Mouse (Mus musculus) liver, embryonic 11.5 days (tissue): ENCODE measurements around the gene Yaf2. TPM values are rescaled to one million over a fixed set of nuclear protein-coding genes. Genes with fewer than 3 reads are reported as not detected.
A peak's percentile ranks its signal among the peaks of the same experiment; 100 is the strongest.

Experiments used
- ATAC-seq: fragments of 200-750 bp; cut with Nextera tagmentation; replicated peaks from 2 replicates; pipeline ENCODE4 v1.8.0; 2017; ENCODE audit warnings: moderate number of reproducible peaks, mild to moderate bottlenecking, moderate TSS enrichment, moderate library complexity; ENCODE audit not compliant: low FRiP score
- DNase-seq: peaks from one replicate; pipeline ENCODE4 v3.0.0-alpha.2; 2017; ENCODE audit warnings: low spot score
- H3K27ac ChIP-seq: fragments of 300-500 bp; sonication (generic); 2 replicates; pipeline ENCODE4 v1.5.1; 2014; ENCODE audit warnings: mild to moderate bottlenecking, low read depth, low read length, control low read depth
- H3K27me3 ChIP-seq: fragments of 300-500 bp; sonication (generic); replicated peaks from 2 replicates; pipeline ENCODE4 v1.6.1; 2014; ENCODE audit warnings: low read length, mixed read lengths; ENCODE audit not compliant: control insufficient read depth, insufficient read depth
- H3K36me3 ChIP-seq: fragments of 300-500 bp; sonication (generic); 2 replicates; pipeline ENCODE4 v1.6.1; 2014; ENCODE audit warnings: mild to moderate bottlenecking, low read length, moderate library complexity, mixed read lengths; ENCODE audit not compliant: control insufficient read depth, insufficient read depth
- H3K4me1 ChIP-seq: fragments of 300-500 bp; sonication (generic); replicated peaks from 2 replicates; pipeline ENCODE4 v1.6.1; 2014; ENCODE audit warnings: low read length, mixed read lengths; ENCODE audit not compliant: control insufficient read depth, insufficient read depth
- H3K4me2 ChIP-seq: fragments of 300-500 bp; sonication (generic); 2 replicates; pipeline ENCODE4 v1.6.1; 2014; ENCODE audit warnings: mild to moderate bottlenecking, control low read depth, moderate library complexity
- H3K4me3 ChIP-seq: fragments of 300-500 bp; sonication (generic); 2 replicates; pipeline ENCODE4 v1.5.1; 2014; ENCODE audit warnings: low read depth, low read length, control low read depth
- H3K9ac ChIP-seq: fragments of 300-500 bp; sonication (generic); 2 replicates; pipeline ENCODE4 v1.6.1; 2014; ENCODE audit warnings: low read depth, low read length, control low read depth
- H3K9me3 ChIP-seq: fragments of 300-500 bp; sonication (generic); 2 replicates; pipeline ENCODE4 v1.6.1; 2016; ENCODE audit warnings: low read length, inconsistent platforms, mixed read lengths; ENCODE audit not compliant: control insufficient read depth
- WGBS: fragments of 180-500 bp; shearing (Covaris S2); extraction: QIAGEN DNeasy Blood & Tissue Kit; methylation state at CpG from one replicate; pipeline ENCODE4 v1.1.7; 2014; 5-methylcytosine and 5-hydroxymethylcytosine counted together
- polyA plus RNA-seq: library from polyadenylated mRNA; unstranded; fragments of >200 nt; fragmentation: Nextera tagmentation; extraction: Ambion mirVana; gene quantifications from 2 replicates; pipeline ENCODE4 v1.2.1, GENCODE M21; 2014

Yaf2 gene
- polyA plus RNA-seq, 1 experiment from 2014 or later, result 75.1 TPM

DNA sequence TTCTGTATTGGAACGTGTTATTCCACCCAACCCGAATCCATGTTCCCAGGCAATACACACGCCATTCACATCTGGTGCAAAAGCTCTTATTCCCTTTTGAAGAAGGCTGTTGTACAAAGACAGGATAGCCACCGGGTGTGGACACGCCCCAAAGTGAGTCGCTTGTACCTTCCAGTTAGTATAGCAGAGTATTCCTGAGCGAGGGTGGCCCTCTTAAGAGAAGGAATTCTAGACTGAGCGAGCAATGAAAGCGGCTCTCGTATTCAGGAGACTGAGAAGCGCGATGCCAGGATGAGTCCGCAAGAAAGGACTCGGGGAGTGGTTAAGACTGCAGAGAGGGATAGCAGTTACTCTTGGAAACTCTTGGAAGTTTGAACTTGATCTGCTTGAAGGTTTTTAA lies 60.5 kb downstream of the Yaf2 start:
- Histone ChIP-seq H3K4me1 (peaks cover 18% of the 10 kb centered on the region), H3K27me3 (no peaks in the 10 kb centered on the region), H3K27ac (peak overlapping the region; percentile 70; the same call in 1 of the 2 replicates), H3K4me3 (peak overlapping the region; percentile 84), H3K9me3 (no peaks in the 10 kb centered on the region), H3K4me2 (peak overlapping the region; percentile 80), H3K9ac (peak overlapping the region; percentile 71), H3K36me3 (no peaks in the 10 kb centered on the region)
- ATAC-seq (no peak), DNase-seq (no peak)
- WGBS, result 8% methylated on average over 14 of the region's 14 CpGs

DNA sequence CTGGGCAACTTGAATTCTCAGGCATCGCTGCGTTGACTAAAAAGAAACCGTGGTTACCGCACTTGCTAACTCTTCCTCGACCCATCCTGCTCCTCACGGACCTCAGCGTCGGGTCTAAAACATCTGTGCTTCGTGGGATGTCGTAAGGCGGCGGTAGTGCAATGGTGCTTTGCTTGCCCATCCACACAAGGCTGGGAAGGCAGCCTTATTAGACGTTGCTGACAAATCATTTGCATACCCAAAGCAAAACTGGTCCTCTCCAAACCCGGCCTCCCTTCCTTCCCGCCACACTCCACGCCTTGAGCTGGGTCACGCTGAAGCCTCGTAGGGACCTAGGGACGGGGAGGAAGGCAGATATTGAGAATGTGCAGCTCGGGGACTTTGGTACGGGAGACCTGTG lies 61.1 kb downstream of the Yaf2 start:
- under 1% methylated on average over 21 of the region's 21 CpGs for WGBS
- ATAC-seq (peak; percentile 55), DNase-seq (no peak)
- peak overlapping the region; percentile 71 for H3K9ac ChIP-seq
- peak overlapping the region; percentile 84 for H3K4me3 ChIP-seq
- H3K27me3 ChIP-seq, result no peaks in the 10 kb centered on the region
- H3K36me3 ChIP-seq, result no peaks in the 10 kb centered on the region
- H3K27ac ChIP-seq, result peak overlapping the region; percentile 70
- peak overlapping the region; percentile 80 for H3K4me2 ChIP-seq
- H3K9me3 ChIP-seq, result no peaks in the 10 kb centered on the region
- H3K4me1 ChIP-seq, result peaks cover 20% of the 10 kb centered on the region

DNA sequence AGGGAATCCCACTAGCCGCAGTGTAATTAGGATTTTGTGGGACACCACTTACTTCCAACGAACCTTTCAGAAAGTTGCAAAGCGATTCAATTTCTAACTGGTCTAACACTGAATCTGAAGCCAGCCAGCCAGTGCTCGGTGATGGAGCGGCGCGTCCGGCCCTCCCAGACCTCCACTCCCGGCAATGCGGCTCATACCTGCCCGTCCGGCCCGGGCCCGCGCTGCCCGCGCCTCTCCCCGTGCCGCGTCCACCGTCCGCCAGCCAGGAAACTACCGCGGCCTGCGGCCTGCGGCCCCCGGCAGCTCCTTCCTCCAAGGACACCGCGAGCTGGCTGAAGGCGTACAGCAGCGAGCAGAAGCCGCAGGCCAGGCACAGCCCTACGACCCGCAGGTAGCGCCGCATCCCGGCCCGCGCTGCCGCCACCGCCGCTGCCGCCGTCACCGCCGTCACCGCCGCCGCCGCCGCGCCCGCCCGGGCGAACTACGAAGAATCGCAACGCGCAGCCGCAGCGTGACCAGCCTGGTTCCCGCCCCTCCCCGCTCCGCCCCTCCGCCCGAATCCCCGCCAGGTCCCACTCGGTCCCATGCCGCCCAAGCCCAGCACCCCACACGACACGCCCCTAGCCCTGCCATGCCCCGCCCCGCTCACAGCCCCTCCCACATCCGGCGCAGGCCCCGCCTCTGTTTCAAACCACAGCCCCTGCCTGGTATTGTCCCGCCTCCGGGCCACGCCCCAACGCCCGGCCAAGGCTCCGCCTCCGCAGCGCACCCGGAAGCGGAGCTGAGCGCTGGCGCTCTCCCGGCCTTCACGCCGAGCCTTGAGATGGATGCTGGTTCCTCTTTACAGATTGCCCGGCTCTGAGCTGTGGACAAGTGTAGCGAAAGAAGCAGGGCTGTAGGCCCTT lies 61.8 kb downstream of the Yaf2 start, which contains the start of gene Gxylt1:
Gene Gxylt1, minus strand, starts transcription at position 501 of the 905 bp plus-strand sequence.
- Histone ChIP-seq H3K9me3 (no peaks in the 10 kb centered on the region), H3K4me2 (peak within 1 kb of the TSS; percentile 86), H3K27me3 (no peaks in the 10 kb centered on the region), H3K36me3 (no peaks in the 10 kb centered on the region), H3K27ac (peak within 1 kb of the TSS; percentile 82), H3K4me3 (peak within 1 kb of the TSS; percentile 84), H3K9ac (peak within 1 kb of the TSS; percentile 82), H3K4me1 (peaks cover 24% of the 10 kb centered on the region)
- WGBS, result under 1% methylated on average over 89 of the region's 93 CpGs
- ATAC-seq, result peak; percentile 97
- DNase-seq, result peak; percentile 100

DNA sequence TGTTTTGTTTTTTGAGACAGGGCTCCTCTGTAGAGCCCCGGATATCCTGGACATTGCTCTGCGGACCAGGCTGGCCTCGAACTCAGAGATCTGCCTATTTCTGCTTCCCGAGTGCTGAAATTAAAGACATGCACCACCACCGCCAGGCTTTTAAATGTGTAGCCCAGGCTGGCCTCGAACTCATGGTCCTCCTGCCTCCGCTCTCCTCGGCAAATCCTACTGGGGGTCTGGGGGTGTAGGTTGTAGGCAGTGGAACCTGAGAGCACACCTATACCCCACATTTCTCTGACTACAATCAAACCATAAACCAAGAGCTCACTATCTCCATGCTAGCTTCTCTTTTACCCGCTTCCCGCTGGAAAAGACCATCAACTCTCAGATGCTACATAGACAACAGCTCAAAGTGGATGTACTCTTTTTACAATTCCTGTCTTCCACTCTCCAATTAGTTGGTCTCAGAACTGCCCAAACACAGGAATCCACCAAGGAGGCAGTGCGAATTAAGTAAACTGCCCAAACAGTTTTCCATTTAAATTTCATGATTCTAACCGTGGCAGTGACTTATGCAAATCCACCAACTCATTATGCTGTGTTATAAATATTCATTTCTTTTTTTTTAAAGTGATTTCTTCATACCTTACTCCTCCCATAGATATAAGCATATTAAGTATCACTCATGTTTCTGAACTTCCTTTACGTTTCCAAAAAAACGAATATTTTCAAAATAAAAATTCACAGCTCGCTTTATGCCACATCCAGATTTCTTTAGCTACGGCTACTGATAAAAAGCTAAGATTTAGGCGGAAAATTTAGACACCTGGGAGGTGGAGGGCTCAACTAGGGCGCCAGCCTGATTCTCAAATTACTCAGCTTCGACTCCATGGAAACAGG lies 62.7 kb downstream of the Yaf2 start:
- 40% methylated on average over 19 of the region's 19 CpGs for WGBS
- peak overlapping the region; percentile 82 for H3K9ac ChIP-seq
- no peaks in the 10 kb centered on the region for H3K27me3 ChIP-seq
- peak overlapping the region; percentile 82; the same call in 1 of the 2 replicates for H3K27ac ChIP-seq
- peak overlapping the region; percentile 84 for H3K4me3 ChIP-seq
- DNase-seq, result no peak
- H3K9me3 ChIP-seq, result no peaks in the 10 kb centered on the region
- no peak for ATAC-seq
- H3K4me1 ChIP-seq, result peaks cover 24% of the 10 kb centered on the region
- peak overlapping the region; percentile 86 for H3K4me2 ChIP-seq
- no peaks in the 10 kb centered on the region for H3K36me3 ChIP-seq

DNA sequence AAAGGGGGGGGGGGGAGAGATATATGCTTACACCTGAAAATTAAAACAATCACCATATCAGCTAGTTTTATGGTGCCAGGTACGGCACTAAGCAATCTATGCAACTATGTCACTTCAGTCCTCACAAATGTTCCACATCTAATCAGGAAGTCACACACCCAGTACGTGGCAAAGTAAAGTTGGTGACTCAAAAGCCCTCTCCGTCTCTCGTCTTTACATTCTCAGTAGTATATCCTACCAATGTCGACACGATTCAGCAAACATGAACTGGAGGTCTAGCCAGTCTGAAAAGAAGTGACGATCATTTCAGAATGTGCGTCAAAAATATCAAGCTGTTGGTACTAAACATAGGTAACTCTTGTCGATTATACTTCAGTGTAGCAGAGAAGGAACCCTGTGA lies 63.8 kb downstream of the Yaf2 start:
- Histone ChIP-seq H3K27ac (no peak overlapping the region), H3K4me1 (peaks cover 24% of the 10 kb centered on the region), H3K27me3 (no peaks in the 10 kb centered on the region), H3K9ac (no peak overlapping the region), H3K4me2 (peak overlapping the region; percentile 86), H3K4me3 (no peak overlapping the region), H3K9me3 (no peaks in the 10 kb centered on the region), H3K36me3 (no peaks in the 10 kb centered on the region)
- DNase-seq (no peak), ATAC-seq (no peak)
- WGBS, result 69% methylated on average over 9 of the region's 9 CpGs

DNA sequence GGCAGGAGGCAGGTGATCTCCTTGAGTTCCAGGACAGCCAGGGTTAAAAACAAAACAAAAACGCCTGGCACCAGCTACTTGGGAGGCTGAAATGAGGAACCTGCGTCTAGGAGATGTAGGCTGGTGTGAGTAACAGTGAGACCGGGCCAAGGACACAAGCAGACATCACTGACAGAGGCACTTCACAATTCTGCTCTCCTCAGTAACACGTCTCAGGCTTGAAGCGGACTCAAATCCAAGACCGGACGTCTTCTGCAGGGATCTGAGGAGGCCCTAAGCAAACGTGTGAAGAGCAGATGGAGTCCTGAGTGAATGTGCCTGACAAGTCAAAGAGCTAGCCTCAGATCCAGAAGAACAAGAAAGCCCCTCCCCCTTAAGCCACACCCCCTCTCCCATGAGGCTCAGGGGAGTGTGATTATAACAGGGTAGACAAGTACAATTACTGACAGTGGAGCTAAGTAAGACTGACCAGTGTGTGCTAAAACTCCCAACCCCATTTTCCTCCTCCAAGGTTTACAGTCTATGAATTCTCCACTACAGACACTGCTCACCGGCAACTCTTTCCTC lies 66.4 kb downstream of the Yaf2 start:
- Histone ChIP-seq H3K9ac (no peak overlapping the region), H3K27me3 (no peaks in the 10 kb centered on the region), H3K36me3 (no peaks in the 10 kb centered on the region), H3K4me1 (peaks cover 17% of the 10 kb centered on the region), H3K27ac (no peak overlapping the region), H3K9me3 (no peaks in the 10 kb centered on the region), H3K4me3 (no peak overlapping the region), H3K4me2 (no peak overlapping the region)
- WGBS, result 70% methylated on average over 9 of the region's 9 CpGs
- ATAC-seq (no peak), DNase-seq (no peak)

DNA sequence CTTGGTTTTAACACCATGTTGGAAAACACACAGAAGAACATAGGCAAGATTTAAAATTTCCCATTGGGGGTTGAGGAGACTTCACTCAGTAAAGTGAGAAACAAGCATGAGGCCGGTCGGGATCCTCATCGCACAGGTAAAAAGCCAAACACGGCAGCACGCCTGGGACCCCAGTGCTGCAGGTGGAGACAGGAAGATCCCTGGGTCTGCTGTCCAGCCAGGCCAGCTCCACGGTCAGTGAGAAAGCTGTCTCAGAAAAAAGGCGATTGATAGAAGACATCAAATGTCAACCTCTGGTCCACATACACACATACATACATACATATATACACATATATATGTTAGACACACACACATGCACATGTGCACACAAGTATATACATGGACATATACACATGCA lies 67.2 kb downstream of the Yaf2 start:
- Histone ChIP-seq H3K4me3 (no peak overlapping the region), H3K4me1 (peaks cover 17% of the 10 kb centered on the region), H3K4me2 (no peak overlapping the region), H3K36me3 (no peaks in the 10 kb centered on the region), H3K9ac (no peak overlapping the region), H3K27me3 (no peaks in the 10 kb centered on the region), H3K27ac (no peak overlapping the region), H3K9me3 (no peaks in the 10 kb centered on the region)
- WGBS, result 96% methylated on average over 7 of the region's 7 CpGs
- DNase-seq, result no peak
- ATAC-seq, result no peak

DNA sequence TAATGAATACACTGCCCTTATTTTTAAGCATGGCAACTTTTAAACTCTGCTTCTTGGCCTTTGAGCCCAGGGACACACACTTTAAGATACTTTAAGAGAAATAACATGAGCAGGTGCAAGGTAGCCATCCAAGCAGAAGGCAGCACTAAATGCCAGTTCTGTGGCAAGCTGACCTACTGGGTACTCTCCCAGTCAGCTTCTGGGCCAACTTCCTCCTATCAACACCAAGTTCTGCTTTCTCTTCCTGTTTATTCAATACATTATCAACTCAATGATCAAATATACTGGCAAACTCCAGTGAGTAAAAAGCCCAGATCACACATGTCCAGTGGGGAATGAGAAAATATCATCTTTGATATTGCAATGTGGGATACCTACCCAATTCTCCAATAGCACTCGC lies 68.7 kb downstream of the Yaf2 start:
- WGBS, result 90% methylated on average over 1 of the region's 1 CpGs
- H3K4me3 ChIP-seq, result no peak overlapping the region
- no peak overlapping the region for H3K4me2 ChIP-seq
- peaks cover 8% of the 10 kb centered on the region for H3K4me1 ChIP-seq
- no peak overlapping the region for H3K9ac ChIP-seq
- no peaks in the 10 kb centered on the region for H3K9me3 ChIP-seq
- no peaks in the 10 kb centered on the region for H3K27me3 ChIP-seq
- no peak overlapping the region for H3K27ac ChIP-seq
- DNase-seq (no peak), ATAC-seq (no peak)
- no peaks in the 10 kb centered on the region for H3K36me3 ChIP-seq
